Mouse (Mus musculus) T-helper 2 cell (primary cell): ENCODE results near the gene Unc80.
"Not testable (repeated sequence)": the region's sequence is repeated elsewhere in the genome, so short reads cannot be mapped to it uniquely, and the experiment has no call there.

Experiments used
- in situ Hi-C: fragments of 300-600 bp; cut with MboI, MseI; formaldehyde crosslinking; loops from one replicate; pipeline ENCODE4 v1.15.1; 2025; ENCODE audit warnings: high pct_unique_total_duplicates

Gene Unc80

GRCm38 (mm10) chr1:66617188-66617587 lies 149.0 kb downstream of the Unc80 start:
- in situ Hi-C loops: no loop called here

GRCm38 (mm10) chr1:66638177-66638576 lies 170.0 kb downstream of the Unc80 start:
- in situ Hi-C loops: no loop called here

DNA sequence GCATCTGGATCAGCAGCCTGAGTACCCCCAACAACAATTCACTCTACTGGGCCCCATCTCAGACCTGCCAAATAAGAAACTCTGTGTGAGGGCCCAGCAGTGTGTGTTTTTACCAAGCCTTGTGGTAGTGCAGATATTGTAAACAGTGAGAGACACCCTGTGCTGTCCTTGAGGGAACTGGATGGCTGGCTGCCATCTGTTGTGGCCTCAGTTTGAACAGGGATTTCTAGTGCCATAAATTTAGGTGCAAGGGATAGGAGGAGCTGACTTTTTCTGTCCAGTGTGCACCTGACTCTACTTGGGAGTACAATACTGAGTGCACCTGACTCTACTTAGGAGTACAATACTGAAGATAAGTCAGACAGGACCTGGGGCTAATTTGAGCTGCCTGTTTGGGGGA lies 178.7 kb downstream of the Unc80 start:
- in situ Hi-C loops: no loop called here

DNA sequence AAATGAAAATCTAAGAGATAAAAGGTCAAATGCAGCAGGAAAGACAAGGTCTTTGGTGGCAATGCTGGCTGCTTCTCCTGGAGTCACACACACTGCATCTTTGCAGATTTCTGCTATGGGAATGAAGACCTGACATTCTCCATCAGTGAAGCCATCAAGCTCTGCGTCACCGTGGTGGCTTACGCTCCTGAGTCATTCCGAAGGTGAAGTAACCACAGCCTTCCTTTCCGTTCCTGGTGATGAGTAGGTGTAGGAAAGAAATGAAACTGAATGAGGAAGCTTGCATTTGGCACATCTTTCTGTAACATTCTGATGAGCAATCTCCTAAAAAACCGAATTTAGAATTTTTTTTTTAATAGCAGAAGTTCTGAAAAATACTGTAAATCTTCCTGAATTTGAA lies 181.4 kb downstream of the Unc80 start:
- in situ Hi-C loops: no loop called here

- in situ Hi-C loops: no loop called here
These were observed 181.8 kb downstream of the Unc80 start for GRCm38 (mm10) chr1:66650006-66650405.

- in situ Hi-C loops: no loop called here
These were observed 187.1 kb downstream of the Unc80 start for GRCm38 (mm10) chr1:66655119-66655746.

DNA sequence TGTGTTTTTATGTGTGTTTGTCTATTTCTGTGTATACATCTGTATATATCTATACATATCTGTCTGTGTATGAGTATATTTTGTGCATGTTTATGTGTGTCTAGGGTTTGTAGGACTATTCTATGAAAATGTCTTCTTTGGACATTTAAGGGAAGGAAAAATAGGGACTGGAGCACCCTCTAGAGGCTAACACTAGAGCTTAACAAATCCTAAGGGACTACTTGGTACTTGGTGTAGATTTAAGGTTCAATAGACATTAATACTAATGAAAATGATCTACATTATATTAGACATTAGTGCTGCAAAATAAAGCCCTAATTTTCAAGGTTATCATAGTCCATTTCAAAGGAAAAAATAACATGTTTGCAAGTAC lies 187.6 kb downstream of the Unc80 start:
- in situ Hi-C loops: no loop called here

GRCm38 (mm10) chr1:66671475-66671874 lies 203.3 kb downstream of the Unc80 start:
- in situ Hi-C loops: no loop called here

- in situ Hi-C loops: no loop called here
These were observed 204.6 kb downstream of the Unc80 start for GRCm38 (mm10) chr1:66672812-66673211.

GRCm38 (mm10) chr1:66677928-66678327 lies 209.8 kb downstream of the Unc80 start:
- in situ Hi-C loops: no loop called here

GRCm38 (mm10) chr1:66678662-66679061 lies 210.5 kb downstream of the Unc80 start:
- in situ Hi-C loops: no loop called here

- in situ Hi-C loops: no loop called here
These were observed 214.8 kb downstream of the Unc80 start for GRCm38 (mm10) chr1:66682974-66683373.

DNA sequence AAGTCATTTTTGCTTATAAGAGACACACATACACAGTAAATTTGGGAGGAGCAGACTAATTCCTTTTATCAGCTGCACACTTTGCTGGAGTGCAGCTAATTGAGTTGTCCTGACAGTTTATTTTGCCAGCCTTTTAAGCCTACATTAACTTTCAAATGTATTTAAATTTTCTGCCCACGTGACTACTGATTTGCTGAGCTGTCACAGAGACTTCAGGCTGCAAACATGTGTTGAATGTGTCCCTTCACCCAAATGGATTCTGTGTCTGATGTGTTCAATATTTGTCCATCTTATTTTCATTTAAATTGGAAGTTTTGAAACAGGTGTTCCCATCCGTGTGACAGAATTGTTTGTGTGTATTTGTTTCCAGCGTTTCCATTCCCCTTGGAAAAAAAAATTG lies 223.6 kb downstream of the Unc80 start:
- in situ Hi-C loops: no loop called here

- in situ Hi-C loops: no loop called here
These were observed 224.1 kb downstream of the Unc80 start for GRCm38 (mm10) chr1:66692308-66692707.

DNA sequence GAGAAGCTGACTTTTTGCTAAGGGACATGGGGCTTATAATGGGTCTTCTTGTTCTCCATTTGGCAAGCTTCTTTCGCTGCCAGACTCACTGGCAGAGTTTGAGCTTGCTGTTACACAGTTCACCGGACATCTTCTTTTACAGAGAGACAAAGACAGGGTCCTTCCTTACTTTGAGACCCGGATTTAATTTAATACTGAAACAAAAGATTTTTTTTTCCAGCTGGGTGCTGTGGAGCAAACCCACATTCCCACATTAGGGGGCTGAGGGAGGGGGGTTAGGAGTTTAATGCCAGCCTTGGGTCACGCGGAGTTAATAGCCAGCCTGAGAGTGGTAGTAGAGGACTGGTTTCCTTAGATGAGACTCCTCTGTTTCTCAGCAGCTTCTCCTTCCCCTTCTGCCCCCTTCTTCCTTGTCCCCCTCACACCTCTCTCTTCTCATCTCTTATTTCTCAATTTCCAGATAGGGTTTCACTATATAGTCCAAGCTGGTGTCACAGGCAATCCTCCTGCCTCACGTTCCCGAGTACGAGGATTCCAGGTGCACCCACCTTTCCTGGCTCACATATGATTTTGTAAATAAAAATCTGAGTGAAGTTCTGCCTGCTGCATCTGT lies 224.7 kb downstream of the Unc80 start:
- in situ Hi-C loops: no loop called here

DNA sequence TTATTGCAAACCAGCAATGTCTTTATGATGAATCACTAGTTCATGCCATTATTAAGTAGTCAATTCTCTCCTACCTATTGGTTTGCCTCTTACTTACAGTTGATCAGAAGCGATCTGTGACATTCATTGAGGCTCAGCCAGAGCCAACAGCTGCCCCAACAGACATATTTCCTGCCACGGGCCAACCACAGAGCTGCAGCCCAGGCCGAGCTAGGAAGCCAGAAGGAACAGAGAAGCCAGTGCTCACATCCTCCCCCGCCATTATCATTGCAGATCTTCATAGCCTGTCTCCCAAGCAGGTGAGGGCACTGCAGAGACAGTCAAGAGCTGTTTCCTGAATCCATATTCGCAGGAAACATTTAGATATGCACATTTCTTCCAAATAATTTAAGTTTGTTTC lies 226.1 kb downstream of the Unc80 start:
- in situ Hi-C loops: no loop called here

DNA sequence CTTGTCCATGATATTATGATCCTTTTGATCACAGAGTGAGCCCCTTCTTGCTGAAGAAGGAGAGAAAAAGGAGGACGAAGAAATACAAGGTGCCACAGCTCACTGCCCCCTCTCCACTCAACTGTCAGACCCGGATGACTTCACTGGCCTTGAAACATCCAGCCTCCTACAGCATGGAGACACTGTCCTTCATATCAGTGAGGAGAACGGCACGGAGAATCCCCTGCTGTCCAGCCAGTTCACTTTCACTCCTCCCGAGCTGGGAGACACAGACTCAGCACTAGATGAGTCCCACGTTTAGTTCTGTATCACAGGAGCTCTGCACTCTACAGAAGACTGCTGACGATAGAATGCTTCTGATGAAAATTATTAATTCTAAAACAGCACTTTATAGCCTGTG lies 227.1 kb downstream of the Unc80 start:
- in situ Hi-C loops: no loop called here

GRCm38 (mm10) chr1:66699630-66700029 lies 231.5 kb downstream of the Unc80 start:
- in situ Hi-C loops: not testable (repeated sequence)

DNA sequence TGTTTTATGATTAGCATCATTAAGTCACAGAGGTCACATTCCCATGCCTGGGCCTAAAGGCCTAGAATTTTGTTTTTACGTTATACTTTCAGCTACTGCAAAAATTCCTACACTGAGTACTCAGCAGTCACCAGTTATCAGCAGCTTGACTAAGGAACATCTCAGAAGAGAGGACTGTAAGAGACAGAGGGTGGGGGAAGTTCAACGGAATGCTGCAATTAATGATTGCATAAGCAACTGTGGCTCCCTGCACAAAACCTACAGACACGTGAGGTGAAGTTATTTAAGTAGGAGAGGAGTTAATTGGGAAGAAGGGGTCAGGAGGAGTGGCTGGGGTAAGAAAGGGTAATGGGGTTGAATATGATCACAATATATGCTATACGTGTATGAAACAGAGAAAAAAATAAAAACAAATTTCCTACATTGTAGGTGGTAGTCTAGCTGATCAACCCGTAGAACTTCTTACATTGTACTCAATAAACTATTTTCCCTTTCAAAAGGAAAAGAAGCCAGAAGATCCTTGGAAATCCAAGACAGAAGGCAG lies 232.1 kb downstream of the Unc80 start:
- in situ Hi-C loops: no loop called here

DNA sequence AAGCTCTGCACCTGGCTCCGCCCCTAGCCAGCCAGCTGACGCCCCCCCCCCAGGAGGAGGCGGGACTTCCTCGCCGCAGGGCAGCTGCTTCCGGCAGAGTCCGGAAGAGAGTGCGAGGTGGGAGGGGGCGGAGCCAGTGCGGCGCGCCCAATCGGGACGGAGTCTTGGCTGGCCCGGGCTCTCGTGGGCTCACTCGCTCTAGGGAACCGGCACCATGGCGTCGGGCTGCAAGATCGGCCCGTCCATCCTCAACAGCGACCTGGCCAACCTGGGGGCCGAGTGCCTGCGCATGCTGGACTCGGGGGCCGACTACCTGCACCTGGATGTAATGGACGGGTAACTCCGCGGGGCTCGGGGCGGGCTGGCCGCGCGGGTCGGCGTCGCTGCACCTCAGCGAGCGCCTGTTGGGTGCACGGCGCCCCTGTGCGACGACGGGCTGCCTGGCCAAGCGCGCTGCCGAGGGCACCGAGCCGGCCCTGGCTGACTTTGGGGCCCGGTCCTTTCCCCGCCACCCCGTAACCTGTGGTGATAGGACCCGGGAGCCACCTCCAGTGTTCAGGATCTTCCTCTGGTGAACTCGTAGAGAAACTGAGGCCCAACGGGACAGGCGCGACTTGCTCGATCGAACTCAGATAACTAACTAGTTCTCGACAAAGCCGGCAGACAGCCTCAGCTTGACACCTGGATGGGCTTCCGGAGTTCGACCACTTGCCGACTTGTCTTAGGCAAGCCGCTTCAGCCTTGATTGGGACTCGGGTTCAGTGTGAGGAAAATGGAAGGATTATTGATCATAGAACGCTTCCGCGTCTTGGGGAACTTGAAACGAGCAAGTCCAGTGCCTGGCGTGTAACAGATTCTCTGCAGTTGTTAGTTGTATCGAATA lies 232.8 kb downstream of the Unc80 start, which contains the start of gene Rpe:
TSS of gene Rpe (plus strand) at position 139 of the 883 bp plus-strand sequence.
- in situ Hi-C loops: no loop called here

- in situ Hi-C loops: no loop called here
These were observed 233.4 kb downstream of the Unc80 start for GRCm38 (mm10) chr1:66701576-66701940.

- in situ Hi-C loops: no loop called here
These were observed 234.6 kb downstream of the Unc80 start for GRCm38 (mm10) chr1:66702623-66703345.
